In genomic region chr11:62281601-62281997, GRCm38 (mm10) we compare ENCODE assay signal across 8 mouse cellular contexts. TPM values are rescaled to one million over a fixed set of nuclear protein-coding genes. Genes with fewer than 3 reads are reported as not detected.
DNase-seq lines count a peak whose midpoint lies in the region.

No protein-coding gene starts in this region.

- no peaks in the 10 kb centered on the region for H3K27me3 ChIP-seq in limb, embryonic 10.5 days (ENCODE audit: low read depth, poor library complexity, severe bottlenecking)
- no peaks in the 10 kb centered on the region for H3K27me3 ChIP-seq in midbrain, embryonic 10.5 days (ENCODE audit: low read depth, poor library complexity, severe bottlenecking)

- no peaks in the 10 kb centered on the region for H3K4me1 ChIP-seq in brown adipose tissue, adult 24 weeks (ENCODE audit: control insufficient read depth, insufficient read depth, insufficient read length, low read length)
- peaks cover 13% of the 10 kb centered on the region; the same call in 1 of the 2 replicates for H3K4me1 ChIP-seq in limb, embryonic 10.5 days
- H3K4me1 ChIP-seq in midbrain, embryonic 10.5 days = peaks cover 13% of the 10 kb centered on the region

- intact Hi-C loops in gastrocnemius, postnatal 14 days (cut with DNase I; ENCODE audit: low total_unique reads) = no loop called here

- H3K36me3 ChIP-seq in limb, embryonic 10.5 days = peaks cover 32% of the 10 kb centered on the region
- H3K36me3 ChIP-seq in midbrain, embryonic 10.5 days = peaks cover 36% of the 10 kb centered on the region

- H3K27ac ChIP-seq in brown adipose tissue, adult 24 weeks (replicated peaks; ENCODE audit: low read depth, low read length) = peak overlapping the region; percentile 82
- H3K27ac ChIP-seq in limb, embryonic 10.5 days = peak overlapping the region; percentile 91
- H3K27ac ChIP-seq in midbrain, embryonic 10.5 days (replicated peaks) = peak overlapping the region; percentile 92

- peak; percentile 65 to 73 for DNase-seq in right cerebral cortex, postnatal 10 days (ENCODE audit: low spot score in 2 of 2)
- no peak for DNase-seq in right cerebral cortex, adult 18-20 months
- peak; percentile 66 for DNase-seq in gastrocnemius, postnatal 14 days
- DNase-seq in limb, embryonic 10.5 days (ENCODE audit: low spot score) = no peak
- DNase-seq in midbrain, embryonic 10.5 days (ENCODE audit: low spot score) = no peak
- DNase-seq in layer of hippocampus, adult 11-12 months (ENCODE audit: low spot score) = no peak
- DNase-seq in urinary bladder, postnatal 4 days (ENCODE audit: low spot score in 2 of 2) = no peak

- peak overlapping the region; percentile 96 for H3K4me3 ChIP-seq in brown adipose tissue, adult 24 weeks (ENCODE audit: insufficient read depth, low read depth, low read length)
- peak overlapping the region; percentile 97 for H3K4me3 ChIP-seq in limb, embryonic 10.5 days
- H3K4me3 ChIP-seq in midbrain, embryonic 10.5 days = peak overlapping the region; percentile 90

- H3K9me3 ChIP-seq in limb, embryonic 10.5 days (replicated peaks) = no peaks in the 10 kb centered on the region
- no peaks in the 10 kb centered on the region for H3K9me3 ChIP-seq in midbrain, embryonic 10.5 days (replicated peaks)

- WGBS in limb, embryonic 10.5 days = 1% methylated on average over 57 of the region's 57 CpGs
- under 1% methylated on average over 55 of the region's 57 CpGs for WGBS in midbrain, embryonic 10.5 days

RNA-seq across cellular contexts. Expression of gene Ttc19, which starts 0.3 kb away (rescaled TPM):
- 35.1 and 37.8 TPM in 2 replicates for polyA plus RNA-seq in brown adipose tissue, adult 24 weeks (2012; ENCODE audit: insufficient read depth, insufficient read length, missing spikeins)
- 10 to 100 TPM; 25.4 to 26.1 TPM for total RNA-seq in gastrocnemius, postnatal 14 days (2021)
- 17.4 and 18.8 TPM in 2 replicates for polyA plus RNA-seq in limb, embryonic 10.5 days (2016; fragmentation: Nextera tagmentation; extraction: Ambion mirVana)
- 15.7 and 17.6 TPM in 2 replicates for polyA plus RNA-seq in midbrain, embryonic 10.5 days (2016; fragmentation: Nextera tagmentation; extraction: Ambion mirVana)

RNA-seq across cellular contexts. Expression of gene Zswim7, which starts 0.4 kb away (rescaled TPM):
- polyA plus RNA-seq in brown adipose tissue, adult 24 weeks (2012; ENCODE audit: insufficient read depth, insufficient read length, missing spikeins) = 37.5 TPM in 2 replicates
- total RNA-seq in gastrocnemius, postnatal 14 days (2021) = 10 to 100 TPM; 21.7 to 24.4 TPM
- polyA plus RNA-seq in limb, embryonic 10.5 days (2016; fragmentation: Nextera tagmentation; extraction: Ambion mirVana) = 17.9 TPM in 2 replicates
- polyA plus RNA-seq in midbrain, embryonic 10.5 days (2016; fragmentation: Nextera tagmentation; extraction: Ambion mirVana) = 15.6 and 16.8 TPM in 2 replicates

RNA-seq across cellular contexts. Expression of gene Adora2b, which starts 32.8 kb away (rescaled TPM):
- polyA plus RNA-seq in brown adipose tissue, adult 24 weeks (2012; ENCODE audit: insufficient read depth, insufficient read length, missing spikeins) = 0.63 TPM in 1 of 2 replicates, not detected in the other
- total RNA-seq in gastrocnemius, postnatal 14 days (2021) = 1 to 10 TPM in 1 of 2 experiments, under 1 TPM in 1; 0.57 to 1.4 TPM
- polyA plus RNA-seq in limb, embryonic 10.5 days (2016; fragmentation: Nextera tagmentation; extraction: Ambion mirVana) = 10.4 and 11.5 TPM in 2 replicates
- 3.9 and 4.5 TPM in 2 replicates for polyA plus RNA-seq in midbrain, embryonic 10.5 days (2016; fragmentation: Nextera tagmentation; extraction: Ambion mirVana)

Comparison
In these comparisons a context has a peak if more than half of its experiments do, and no peak if none do; other contexts are left out.
1. DNase-seq: peak in right cerebral cortex, postnatal 10 days (2 of 2) and gastrocnemius, postnatal 14 days (single experiment); none in right cerebral cortex, adult 18-20 months (single experiment), limb, embryonic 10.5 days (single experiment), midbrain, embryonic 10.5 days (single experiment), layer of hippocampus, adult 11-12 months (single experiment) and urinary bladder, postnatal 4 days (0 of 2).
2. Peak in every context shown above with its lines, with median percentiles within 50 percentile points of each other: H3K27ac ChIP-seq and H3K4me3 ChIP-seq.